In the genomic region with DNA sequence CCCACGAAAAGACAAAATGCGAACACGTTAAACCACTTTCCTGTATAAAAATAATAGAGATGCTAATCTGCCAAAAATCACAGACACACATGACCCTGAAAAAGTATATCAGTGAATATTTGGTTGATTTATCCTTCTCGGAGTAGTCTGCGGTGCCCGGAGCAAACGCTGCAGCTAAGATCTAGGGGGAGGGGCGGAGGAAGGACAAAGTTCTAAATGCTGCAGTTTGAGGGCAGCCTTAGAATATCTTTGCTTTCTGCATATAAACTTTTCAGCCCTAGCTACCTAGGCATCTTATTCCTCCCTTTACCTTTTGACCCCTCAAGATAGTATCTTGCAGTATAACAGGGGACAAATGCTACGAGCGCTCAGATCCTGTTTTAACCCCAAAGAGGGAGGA, we compare ENCODE assay signal across 8 mouse cellular contexts. TPM values are rescaled to one million over a fixed set of nuclear protein-coding genes. Genes with fewer than 3 reads are reported as not detected.
DNase-seq lines count a peak whose midpoint lies in the region; ATAC-seq and TF ChIP-seq lines count a peak whose summit lies in the region.

No protein-coding gene starts in this region.

- H3K9ac ChIP-seq in heart, embryonic 16.5 days (ENCODE audit: low read length), result no peak overlapping the region
- H3K9ac ChIP-seq in midbrain, embryonic 15.5 days, result peak overlapping the region; percentile 65

- H3K4me1 ChIP-seq in heart, embryonic 16.5 days (ENCODE audit: control insufficient read depth, insufficient read depth, low read length), result peaks cover 19% of the 10 kb centered on the region
- H3K4me1 ChIP-seq in midbrain, embryonic 15.5 days, result peaks cover 12% of the 10 kb centered on the region; the same call in 1 of the 2 replicates

- peaks cover 59% of the 10 kb centered on the region for H3K27me3 ChIP-seq in heart, embryonic 16.5 days (ENCODE audit: control insufficient read depth, insufficient read depth, low read length)
- peaks cover 23% of the 10 kb centered on the region for H3K27me3 ChIP-seq in midbrain, embryonic 15.5 days (replicated peaks)

- no peaks in the 10 kb centered on the region for H3K9me3 ChIP-seq in heart, embryonic 16.5 days (replicated peaks; ENCODE audit: control insufficient read depth, low read length)
- no peaks in the 10 kb centered on the region for H3K9me3 ChIP-seq in midbrain, embryonic 15.5 days

- H3K27ac ChIP-seq in layer of hippocampus, adult 2 months, result peak overlapping the region; percentile 96
- no peak overlapping the region for H3K27ac ChIP-seq in heart, embryonic 16.5 days (ENCODE audit: low read length)
- peak overlapping the region; percentile 96 for H3K27ac ChIP-seq in midbrain, embryonic 15.5 days

- H3K36me3 ChIP-seq in heart, embryonic 16.5 days (ENCODE audit: control insufficient read depth, insufficient read depth), result no peaks in the 10 kb centered on the region
- H3K36me3 ChIP-seq in midbrain, embryonic 15.5 days (replicated peaks), result no peaks in the 10 kb centered on the region

- H3K4me3 ChIP-seq in layer of hippocampus, adult 2 months, result peak overlapping the region; percentile 83
- peak overlapping the region; percentile 61 for H3K4me3 ChIP-seq in heart, embryonic 16.5 days (ENCODE audit: low read length)
- H3K4me3 ChIP-seq in midbrain, embryonic 15.5 days, result peak overlapping the region; percentile 57

- no peak for ATAC-seq in heart, embryonic 16.5 days (replicated peaks; ENCODE audit: extremely low read depth, insufficient read depth, low FRiP score)
- ATAC-seq in midbrain, embryonic 15.5 days (replicated peaks), result no peak
- ATAC-seq in activated CD4-positive, CD25-positive, alpha-beta regulatory T cell, adult 4 months, result no peak

- DNase-seq in layer of hippocampus, adult 2 months (ENCODE audit: low spot score in 2 of 2), result peak in 1 of 2 experiments; percentile 39
- DNase-seq in layer of hippocampus, adult 8-10 months (ENCODE audit: low spot score in 2 of 2), result no peak
- peak; percentile 59 for DNase-seq in cerebellum, adult 9-10 months
- no peak for DNase-seq in thymus, postnatal 0 days (ENCODE audit: low spot score)
- no peak for DNase-seq in ovary, postnatal 10 days (ENCODE audit: low spot score)

- WGBS in heart, embryonic 16.5 days, result 6% methylated on average over 10 of the region's 10 CpGs
- 1% methylated on average over 10 of the region's 10 CpGs for WGBS in midbrain, embryonic 15.5 days

- H3K4me2 ChIP-seq in heart, embryonic 16.5 days (ENCODE audit: low read depth, low read length), result peak overlapping the region; percentile 94; the same call in 1 of the 2 replicates
- peak overlapping the region; percentile 76 for H3K4me2 ChIP-seq in midbrain, embryonic 15.5 days

- TF ChIP-seq CTCF in layer of hippocampus, adult 2 months (conservative IDR thresholded peaks at IDR 0.05), result no peak

RNA-seq across cellular contexts. Expression of a gene that starts 1.4 kb away (rescaled TPM):
- total RNA-seq in layer of hippocampus, adult 2 months (2021), result 100 to 1,000 TPM; 293 to 318 TPM
- 100 to 1,000 TPM; 226 to 246 (median 235) TPM for total RNA-seq in layer of hippocampus, adult 8-10 months (2022)
- polyA plus RNA-seq in heart, embryonic 16.5 days (2015; fragmentation: Nextera tagmentation; extraction: Ambion mirVana), result 2.6 and 2.8 TPM in 2 replicates
- 62.0 and 64.3 TPM in 2 replicates for polyA plus RNA-seq in midbrain, embryonic 15.5 days (2015; fragmentation: Nextera tagmentation; extraction: Ambion mirVana)
- polyA plus RNA-seq in thymus, postnatal 0 days (2015; fragmentation: Nextera tagmentation; extraction: Ambion mirVana), result 0.28 and 0.29 TPM in 2 replicates
- polyA plus RNA-seq in activated CD4-positive, CD25-positive, alpha-beta regulatory T cell, adult 4 months (2017; shearing (Covaris generic)), result 10 to 100 TPM; 21.6 to 35.2 TPM
